Mouse (Mus musculus) CH12.LX (cell line): ENCODE measurements around the gene Vti1a. TPM values are rescaled to one million over a fixed set of nuclear protein-coding genes. Genes with fewer than 3 reads are reported as not detected.

Experiments
- DNase-seq: peaks from one replicate; pipeline ENCODE4 v3.0.0-alpha.2; 2013; ENCODE audit errors: extremely low read depth
- H3K27ac ChIP-seq: 2 replicates; pipeline ENCODE4 v1.5.1; 2012; ENCODE audit warnings: low read depth, mild to moderate bottlenecking, control low read depth, moderate library complexity; ENCODE audit not compliant: insufficient read depth
- H3K27me3 ChIP-seq: replicated peaks from 2 replicates; pipeline ENCODE3; 2012; ENCODE audit warnings: inconsistent platforms
- H3K36me3 ChIP-seq, 2 experiments: replicated peaks in 1 of 2; 2 replicates each; pipeline versions ENCODE3 to v1.6.1; 2012; ENCODE audit warnings: inconsistent platforms in 1 of 2, low read length in 1 of 2, mild to moderate bottlenecking in 1 of 2, mixed read lengths in 1 of 2, moderate library complexity in 1 of 2; ENCODE audit not compliant: control insufficient read depth in 1 of 2, insufficient read depth in 1 of 2
- H3K4me1 ChIP-seq, 2 experiments: 2 replicates each; pipeline ENCODE4 v1.6.1; 2012; ENCODE audit warnings: inconsistent platforms in 1 of 2, moderate library complexity in 1 of 2; ENCODE audit not compliant: insufficient read depth in 2 of 2, control insufficient read depth in 1 of 2
- H3K4me2 ChIP-seq: 2 replicates; pipeline ENCODE4 v1.6.1; 2012; ENCODE audit warnings: low read depth, mild to moderate bottlenecking, control low read depth; ENCODE audit not compliant: poor library complexity, insufficient read depth, severe bottlenecking
- H3K4me3 ChIP-seq, 3 experiments: fragments of 150-350 bp in 1 of 3; sonication (generic) in 1 of 3; replicated peaks in 1 of 3; 2 replicates each; pipeline versions ENCODE3 to v1.5.1; 2011 to 2012; ENCODE audit warnings: low read depth in 2 of 3, low read length in 2 of 3, mild to moderate bottlenecking in 2 of 3, moderate library complexity in 2 of 3, control low read depth in 1 of 3, improper control_type of control experiment in 1 of 3, inconsistent platforms in 1 of 3, mixed read lengths in 1 of 3; ENCODE audit not compliant: poor library complexity in 1 of 3
- H3K79me2 ChIP-seq: replicated peaks from 2 replicates; pipeline ENCODE4 v1.6.1; 2012; ENCODE audit warnings: mild to moderate bottlenecking, moderate library complexity; ENCODE audit not compliant: control insufficient read depth, poor library complexity, insufficient read depth, severe bottlenecking; ENCODE audit errors: extremely low read depth
- H3K9ac ChIP-seq: 2 replicates; pipeline ENCODE4 v1.6.1; 2012; ENCODE audit warnings: low read depth, mild to moderate bottlenecking, control low read depth, moderate library complexity; ENCODE audit not compliant: insufficient read depth
- H3K9me3 ChIP-seq: replicated peaks from 2 replicates; pipeline ENCODE3; 2012; ENCODE audit warnings: low read length, inconsistent platforms, mixed read lengths
- BHLHE40 ChIP-seq: IDR thresholded peaks from 2 replicates; pipeline ENCODE4 v1.6.1; 2011; ENCODE audit warnings: mild to moderate bottlenecking, low read depth, low read length, improper control_type of control experiment
- CHD1 ChIP-seq: IDR thresholded peaks from 2 replicates; pipeline ENCODE4 v1.6.1; 2012; ENCODE audit warnings: low read depth, low read length, improper control_type of control experiment, inconsistent platforms
- CHD2 ChIP-seq: IDR thresholded peaks from 2 replicates; pipeline ENCODE4 v1.6.1; 2011; ENCODE audit warnings: low read length, improper control_type of control experiment
- CTCF ChIP-seq, 2 experiments: IDR thresholded peaks in 1 of 2; conservative IDR thresholded peaks in 1 of 2; 2 replicates each; pipeline ENCODE4 v1.5.1; 2011 to 2012; ENCODE audit warnings: low read depth in 2 of 2, low read length in 2 of 2, improper control_type of control experiment in 1 of 2, inconsistent platforms in 1 of 2, mild to moderate bottlenecking in 1 of 2, moderate library complexity in 1 of 2
- E2F4 ChIP-seq: IDR thresholded peaks from 2 replicates; pipeline ENCODE4 v1.6.1; 2011; ENCODE audit warnings: low read depth, low read length, improper control_type of control experiment; ENCODE audit not compliant: insufficient replicate concordance
- ELF1 ChIP-seq: IDR thresholded peaks from 2 replicates; pipeline ENCODE4 v1.6.1; 2014; ENCODE audit warnings: low read depth, mild to moderate bottlenecking, inconsistent platforms, low read length, improper control_type of control experiment
- ETS1 ChIP-seq: conservative IDR thresholded peaks from 2 replicates; pipeline ENCODE4 v1.6.1; 2012; ENCODE audit warnings: low read depth, mild to moderate bottlenecking, inconsistent platforms, low read length, improper control_type of control experiment, moderate library complexity
- GABPA ChIP-seq: IDR thresholded peaks from 2 replicates; pipeline ENCODE4 v1.6.1; 2012; ENCODE audit warnings: low read depth, low read length, improper control_type of control experiment, inconsistent platforms; ENCODE audit not compliant: insufficient replicate concordance
- HCFC1 ChIP-seq: IDR thresholded peaks from 2 replicates; pipeline ENCODE4 v1.6.1; 2012; ENCODE audit warnings: low read depth, mild to moderate bottlenecking, inconsistent platforms, low read length, improper control_type of control experiment
- IRF4 ChIP-seq: IDR thresholded peaks from 2 replicates; pipeline ENCODE4 v1.6.1; 2014; ENCODE audit warnings: low read depth, mild to moderate bottlenecking, inconsistent platforms, low read length, improper control_type of control experiment
- JUN ChIP-seq: IDR thresholded peaks from 2 replicates; pipeline ENCODE4 v1.6.1; 2011; ENCODE audit warnings: low read depth, mild to moderate bottlenecking, low read length, improper control_type of control experiment, moderate library complexity; ENCODE audit not compliant: insufficient read depth
- JUND ChIP-seq: conservative IDR thresholded peaks from 2 replicates; pipeline ENCODE4 v1.6.1; 2011; ENCODE audit warnings: low read depth, low read length, improper control_type of control experiment
- MAFK ChIP-seq: IDR thresholded peaks from 2 replicates; pipeline ENCODE4 v1.6.1; 2011; ENCODE audit warnings: low read length, improper control_type of control experiment; ENCODE audit not compliant: insufficient replicate concordance
- MAX ChIP-seq: IDR thresholded peaks from 2 replicates; pipeline ENCODE4 v1.6.1; 2011; ENCODE audit warnings: low read length, improper control_type of control experiment
- MAZ ChIP-seq: IDR thresholded peaks from 2 replicates; pipeline ENCODE4 v1.6.1; 2012; ENCODE audit warnings: low read depth, mild to moderate bottlenecking, inconsistent platforms, low read length, improper control_type of control experiment, moderate library complexity
- MYC ChIP-seq: IDR thresholded peaks from 2 replicates; pipeline ENCODE4 v1.6.1; 2011; ENCODE audit warnings: low read depth, mild to moderate bottlenecking, improper control_type of control experiment, low read length
- NELFE ChIP-seq: IDR thresholded peaks from 2 replicates; pipeline ENCODE4 v1.6.1; 2011; ENCODE audit warnings: low read depth, low read length, improper control_type of control experiment
- NRF1 ChIP-seq: IDR thresholded peaks from 2 replicates; pipeline ENCODE4 v1.6.1; 2014; ENCODE audit warnings: low read depth, mild to moderate bottlenecking, inconsistent platforms, low read length, improper control_type of control experiment, moderate library complexity
- POLR2A ChIP-seq: IDR thresholded peaks from 2 replicates; pipeline ENCODE4 v1.6.1; 2011; ENCODE audit warnings: low read depth, mild to moderate bottlenecking, improper control_type of control experiment, low read length
- RCOR1 ChIP-seq: conservative IDR thresholded peaks from 2 replicates; pipeline ENCODE4 v1.6.1; 2012; ENCODE audit warnings: low read depth, mild to moderate bottlenecking, inconsistent platforms, low read length, improper control_type of control experiment
- SIN3A ChIP-seq: IDR thresholded peaks from 2 replicates; pipeline ENCODE4 v1.6.1; 2012; ENCODE audit warnings: low read length, improper control_type of control experiment, inconsistent platforms
- TBP ChIP-seq: conservative IDR thresholded peaks from 2 replicates; pipeline ENCODE4 v1.6.1; 2011; ENCODE audit warnings: low read depth, low read length, improper control_type of control experiment
- TCF12 ChIP-seq: IDR thresholded peaks from 2 replicates; pipeline ENCODE4 v1.6.1; 2014; ENCODE audit warnings: low read depth, mild to moderate bottlenecking, inconsistent platforms, low read length, improper control_type of control experiment
- ZC3H11A ChIP-seq: IDR thresholded peaks from 2 replicates; pipeline ENCODE4 v1.6.1; 2012; ENCODE audit warnings: low read depth, mild to moderate bottlenecking, inconsistent platforms, low read length, improper control_type of control experiment
- ZMIZ1 ChIP-seq: IDR thresholded peaks from 2 replicates; pipeline ENCODE4 v1.6.1; 2012; ENCODE audit warnings: low read depth, mild to moderate bottlenecking, inconsistent platforms, low read length, improper control_type of control experiment
- ZNF384 ChIP-seq: IDR thresholded peaks from 2 replicates; pipeline ENCODE4 v1.6.1; 2012; ENCODE audit warnings: low read depth, low read length, improper control_type of control experiment, inconsistent platforms
- dilution Hi-C: fragments of 300-500 bp; cut with MboI; formaldehyde crosslinking; loops from 2 replicates; pipeline ENCODE4 v1.14.3; 2020; ENCODE audit warnings: low sequenced_read_pairs; ENCODE audit not compliant: extremely low pct_unique_long_range_greater_than_20kb, extremely low pct_ligation_motif_present
- in situ Hi-C: fragments of 300-500 bp; cut with MboI; formaldehyde crosslinking; loops from 3 replicates; pipeline ENCODE4 v1.14.3; 2019; ENCODE audit warnings: low sequenced_read_pairs, low pct_ligation_motif_present, low pct_unique_long_range_greater_than_20kb, mixed read lengths
- polyA plus RNA-seq: library from polyadenylated mRNA; unstranded; fragments of >175 nt; gene quantifications from 2 replicates; pipeline ENCODE4 v1.2.1, GENCODE M21; 2012; ENCODE audit warnings: low read depth; ENCODE audit not compliant: insufficient read length
- total RNA-seq, 2 experiments: library from RNA; depleted of rRNA; stranded (reverse); fragments of 300-350 nt in 1 of 2; fragments of >200 nt in 1 of 2; gene quantifications; 2 replicates each; pipeline ENCODE4 v1.2.3; 2012 to 2014

Gene Vti1a
- total and polyA plus RNA-seq, 3 experiments, result 22.3 to 27.6 (median 23.5) TPM

GRCm38 (mm10) chr19:55319036-55319435 is 2.9 kb downstream of the Vti1a start:
- TF ChIP-seq CHD1, result no peak
- no peak for TF ChIP-seq JUN
- no peak for TF ChIP-seq ZC3H11A
- no peak for TF ChIP-seq GABPA
- no peak for TF ChIP-seq ELF1
- TF ChIP-seq NRF1, result no peak
- TF ChIP-seq ZNF384, result no peak
- TF ChIP-seq CTCF (conservative IDR thresholded peaks at IDR 0.05 in 1 of 2, IDR thresholded peaks at IDR 0.05 in 1 of 2; ENCODE audit: low read depth in 2 of 2, low read length in 2 of 2), result no peak
- TF ChIP-seq MAZ, result no peak
- no peak for TF ChIP-seq TBP
- no peak for TF ChIP-seq TCF12
- TF ChIP-seq E2F4, result no peak
- TF ChIP-seq BHLHE40, result no peak
- TF ChIP-seq SIN3A, result no peak
- TF ChIP-seq POLR2A, result no peak
- no peak for TF ChIP-seq IRF4
- no peak for TF ChIP-seq HCFC1
- no peak for TF ChIP-seq MAX
- no peak for TF ChIP-seq JUND
- no peak overlapping the region for H3K27ac ChIP-seq
- dilution Hi-C loops (no loop called here), in situ Hi-C loops (loop anchor here (10.0 kb wide), 1 partner anchor 224 kb away; no protein-coding TSS in a partner anchor)
- H3K9me3 ChIP-seq, result no peaks in the 10 kb centered on the region
- H3K79me2 ChIP-seq, result peaks cover 44% of the 10 kb centered on the region
- no peak overlapping the region for H3K9ac ChIP-seq
- no peak for DNase-seq
- peaks cover 0 to 18% of the 10 kb centered on the region in 2 experiments; a peak in 2 of 4 replicates for H3K4me1 ChIP-seq
- H3K27me3 ChIP-seq, result no peaks in the 10 kb centered on the region
- peaks cover 17 to 34% of the 10 kb centered on the region in 2 experiments for H3K36me3 ChIP-seq
- H3K4me3 ChIP-seq, result no peak overlapping the region
- no peak overlapping the region for H3K4me2 ChIP-seq

GRCm38 (mm10) chr19:55319521-55319920 is 3.4 kb downstream of the Vti1a start:
- TF ChIP-seq GABPA (no peak), POLR2A (no peak), TCF12 (no peak), JUND (no peak), JUN (no peak), RCOR1 (no peak), ELF1 (no peak), CHD2 (no peak), NELFE (no peak), MAFK (no peak), TBP (no peak), NRF1 (no peak), MAX (no peak), ETS1 (no peak), SIN3A (no peak), MYC (no peak), CTCF (conservative IDR thresholded peaks at IDR 0.05 in 1 of 2, IDR thresholded peaks at IDR 0.05 in 1 of 2; ENCODE audit: low read depth in 2 of 2, low read length in 2 of 2) (no peak), ZMIZ1 (no peak), MAZ (no peak)
- no peak for DNase-seq
- H3K4me3 ChIP-seq, result no peak overlapping the region
- peaks cover 39% of the 10 kb centered on the region for H3K79me2 ChIP-seq
- dilution Hi-C loops (no loop called here), in situ Hi-C loops (loop anchor here (10.0 kb wide), 1 partner anchor 225 kb away; no protein-coding TSS in a partner anchor)
- H3K36me3 ChIP-seq, result peaks cover 19 to 38% of the 10 kb centered on the region in 2 experiments
- H3K4me2 ChIP-seq, result no peak overlapping the region
- no peaks in the 10 kb centered on the region for H3K27me3 ChIP-seq
- H3K9ac ChIP-seq, result no peak overlapping the region
- H3K9me3 ChIP-seq, result no peaks in the 10 kb centered on the region
- no peak overlapping the region for H3K27ac ChIP-seq
- peaks cover 0 to 18% of the 10 kb centered on the region in 2 experiments; a peak in 2 of 4 replicates for H3K4me1 ChIP-seq
